Mouse (Mus musculus): ENCODE data around the gene Sqstm1. TPM values are rescaled to one million over a fixed set of nuclear protein-coding genes. Genes with fewer than 3 reads are reported as not detected.

Sqstm1 gene
- total and polyA plus RNA-seq, 3 experiments: 655 to 1,341 (median 696) TPM

DNA sequence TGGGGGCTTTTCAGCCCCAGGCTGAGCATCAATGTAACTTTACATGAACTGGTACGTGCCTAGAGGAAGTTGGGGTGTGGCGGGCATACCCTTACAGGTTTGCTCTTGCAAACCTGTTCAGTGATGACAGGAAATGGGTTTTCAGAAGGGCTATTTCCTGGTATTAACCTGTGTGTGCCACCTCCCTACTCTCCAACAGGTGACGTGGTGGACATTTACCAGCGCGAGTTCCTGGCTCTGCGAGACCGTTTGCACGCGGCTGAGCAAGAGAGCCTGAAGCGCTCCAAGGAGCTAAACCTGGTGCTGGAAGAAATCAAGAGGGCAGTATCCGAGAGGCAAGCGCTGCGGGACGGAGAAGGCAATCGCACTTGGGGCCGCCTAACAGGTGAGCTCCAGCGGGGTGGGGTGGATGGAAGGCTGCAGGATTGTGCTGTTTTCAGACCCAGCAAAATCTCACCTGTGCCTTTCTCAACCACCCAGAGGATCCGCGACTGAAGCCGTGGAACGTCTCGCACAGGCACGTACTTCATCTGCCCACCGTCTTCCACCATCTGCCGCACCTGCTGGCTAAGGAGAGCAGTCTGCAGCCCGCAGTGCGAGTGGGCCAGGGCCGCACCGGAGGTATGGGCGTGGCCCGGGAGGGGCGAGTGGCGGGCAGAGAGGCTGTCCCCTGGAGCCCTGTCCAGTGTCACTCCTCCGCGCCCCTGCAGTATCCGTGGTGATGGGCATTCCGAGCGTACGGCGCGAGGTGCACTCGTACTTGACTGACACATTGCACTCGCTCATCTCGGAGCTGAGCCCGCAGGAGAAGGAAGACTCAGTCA is 20.1 kb upstream of the Sqstm1 start:
- DNase-seq: peak; percentile 14

DNA sequence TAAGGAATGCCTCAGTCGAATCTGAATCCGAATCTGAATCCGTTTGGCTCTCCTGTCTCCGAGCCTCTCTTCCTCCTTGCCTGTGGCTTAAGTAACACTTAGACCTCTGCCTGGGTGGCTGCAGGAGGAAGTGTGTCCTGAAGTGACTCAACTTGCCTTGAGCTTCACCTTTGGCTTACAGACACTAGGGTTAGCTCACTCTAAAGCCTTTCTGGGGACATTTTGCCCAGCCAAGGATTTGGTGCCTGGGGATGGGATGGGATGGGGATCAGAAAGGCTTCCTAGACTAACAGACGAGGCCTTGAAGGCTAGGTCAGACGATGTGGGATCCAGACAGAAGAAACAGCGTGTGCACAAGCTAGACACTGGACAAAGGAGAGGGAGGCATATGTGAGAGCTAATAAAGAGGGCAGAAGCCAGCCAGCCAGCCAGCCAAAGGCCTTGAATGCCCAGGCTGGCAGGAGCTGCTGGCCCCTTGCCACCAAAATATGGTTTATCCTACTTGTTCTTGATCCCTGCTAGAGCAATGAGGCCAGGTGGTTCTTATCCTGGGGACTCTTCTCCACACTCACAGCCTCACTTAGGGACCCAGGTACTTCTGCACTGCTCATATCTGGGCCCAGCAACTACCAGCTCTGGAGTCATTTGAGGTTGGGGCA is 18.8 kb upstream of the Sqstm1 start:
- peak; percentile 84 for DNase-seq

DNA sequence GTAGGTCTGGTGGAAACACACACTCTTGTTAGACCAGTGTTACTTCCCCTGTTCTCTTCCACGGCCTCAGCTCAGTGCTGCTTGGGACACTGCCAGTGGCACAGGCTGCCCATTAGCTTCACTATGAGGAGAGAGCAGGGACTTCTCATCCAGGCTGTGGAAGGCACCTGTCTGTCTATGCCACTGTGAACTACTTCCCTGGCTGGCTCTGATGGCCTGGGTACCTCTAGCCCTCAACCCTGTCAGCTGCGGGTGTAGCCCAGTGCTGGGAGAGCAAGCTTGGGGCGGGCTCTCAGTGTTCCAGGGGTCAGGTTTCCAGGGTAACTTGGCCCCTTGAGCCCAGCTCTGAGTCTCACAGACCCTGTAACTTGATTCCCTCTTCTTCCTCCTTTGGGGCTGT is 18.1 kb upstream of the Sqstm1 start:
- DNase-seq: peak; percentile 48

DNA sequence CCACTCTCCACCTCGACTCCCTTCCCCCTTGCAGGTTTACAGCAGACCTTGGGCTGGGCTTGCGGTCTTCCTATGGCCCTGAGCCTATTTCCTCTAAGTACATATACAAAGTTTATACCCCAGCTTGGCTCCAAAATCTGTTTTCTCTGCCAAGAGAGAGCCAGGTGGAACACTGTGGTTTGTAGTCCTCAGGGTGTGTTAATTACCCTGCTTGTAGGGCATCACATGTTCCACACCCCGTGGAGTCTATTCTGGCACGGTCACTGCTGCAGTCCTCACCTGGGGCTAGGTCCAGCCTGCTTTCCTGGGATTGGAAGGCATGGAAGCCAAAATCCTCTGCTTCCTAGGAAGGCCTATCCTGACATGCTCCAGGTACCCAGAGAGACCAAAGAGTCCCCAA is 17.1 kb upstream of the Sqstm1 start:
- DNase-seq: peak; percentile 11

DNA sequence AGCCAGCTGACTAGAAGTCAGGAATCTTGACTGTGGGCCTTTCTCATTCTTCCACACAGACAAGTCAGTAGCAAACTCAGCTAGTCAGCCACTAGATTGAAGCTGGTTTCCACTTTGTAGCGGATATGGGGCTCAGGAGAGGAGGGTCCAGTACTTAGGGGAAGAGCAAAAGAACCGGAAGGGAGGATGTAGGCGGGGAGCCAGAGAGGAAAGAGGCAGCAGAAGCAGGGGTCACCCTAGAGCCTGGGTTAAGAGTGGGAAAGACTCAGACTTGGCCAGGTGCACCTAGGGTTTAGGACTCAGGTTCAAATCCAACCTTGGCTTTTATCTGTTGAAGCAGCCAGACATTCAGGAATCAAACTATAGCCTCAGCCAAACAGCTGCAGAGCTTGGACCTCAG is 16.6 kb upstream of the Sqstm1 start:
- peak; percentile 23 for DNase-seq

DNA sequence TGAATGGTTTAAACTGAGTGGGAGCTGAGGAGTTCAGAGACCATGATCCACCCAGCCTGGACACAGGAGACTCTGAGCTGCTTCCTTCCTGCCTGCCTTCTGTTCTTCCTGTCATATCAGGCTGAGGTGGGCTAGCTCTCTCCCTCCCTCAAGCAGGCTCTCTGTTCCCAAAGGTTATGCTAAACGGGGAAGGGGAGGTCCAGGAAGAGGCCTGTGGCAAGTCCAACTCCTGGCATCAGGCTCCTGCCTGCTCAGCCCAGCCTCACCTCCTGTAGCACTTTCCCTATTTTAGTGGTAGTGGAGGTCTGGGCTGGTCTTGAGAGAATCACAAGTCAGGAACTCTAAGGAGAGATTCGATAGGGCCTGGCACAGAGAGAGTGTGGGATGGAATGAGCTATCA is 15.8 kb upstream of the Sqstm1 start:
- DNase-seq: peak; percentile 30

DNA sequence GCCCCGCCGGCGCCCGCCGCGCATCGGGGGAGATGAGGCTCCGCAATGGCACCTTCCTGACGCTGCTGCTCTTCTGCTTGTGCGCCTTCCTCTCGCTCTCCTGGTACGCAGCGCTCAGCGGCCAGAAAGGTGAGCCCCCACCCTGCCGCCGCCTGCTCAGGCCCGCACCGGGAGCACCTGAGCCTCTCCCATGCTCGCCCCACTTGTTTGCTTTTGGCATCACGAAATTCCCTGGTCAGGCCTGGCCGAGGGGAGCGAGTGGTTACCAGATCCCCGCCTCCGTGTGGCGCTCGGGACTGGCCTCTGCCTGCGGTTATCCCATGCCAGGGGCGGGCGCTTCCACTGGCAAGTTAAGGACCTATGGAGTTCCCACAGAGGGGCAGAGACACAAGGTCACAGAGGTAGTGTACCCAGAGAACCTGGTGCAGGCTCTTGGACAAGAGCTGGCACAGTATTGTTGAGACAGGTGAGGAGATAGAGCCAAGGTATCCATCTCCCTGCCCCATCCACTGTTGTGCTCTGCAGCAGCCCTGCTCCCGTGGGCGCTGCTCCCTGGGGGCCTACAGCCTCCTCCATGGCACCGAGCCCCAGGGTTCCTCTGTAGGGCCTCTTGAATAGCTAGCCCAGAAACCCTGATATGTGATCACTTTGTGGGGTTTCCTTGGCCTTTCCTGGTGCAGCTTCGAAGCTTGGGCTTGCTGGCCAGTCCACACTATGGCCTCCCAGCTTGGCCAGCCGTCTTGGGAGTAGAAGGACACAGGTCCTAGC is 15.2 kb upstream of the Sqstm1 start:
- DNase-seq: peak; percentile 76

DNA sequence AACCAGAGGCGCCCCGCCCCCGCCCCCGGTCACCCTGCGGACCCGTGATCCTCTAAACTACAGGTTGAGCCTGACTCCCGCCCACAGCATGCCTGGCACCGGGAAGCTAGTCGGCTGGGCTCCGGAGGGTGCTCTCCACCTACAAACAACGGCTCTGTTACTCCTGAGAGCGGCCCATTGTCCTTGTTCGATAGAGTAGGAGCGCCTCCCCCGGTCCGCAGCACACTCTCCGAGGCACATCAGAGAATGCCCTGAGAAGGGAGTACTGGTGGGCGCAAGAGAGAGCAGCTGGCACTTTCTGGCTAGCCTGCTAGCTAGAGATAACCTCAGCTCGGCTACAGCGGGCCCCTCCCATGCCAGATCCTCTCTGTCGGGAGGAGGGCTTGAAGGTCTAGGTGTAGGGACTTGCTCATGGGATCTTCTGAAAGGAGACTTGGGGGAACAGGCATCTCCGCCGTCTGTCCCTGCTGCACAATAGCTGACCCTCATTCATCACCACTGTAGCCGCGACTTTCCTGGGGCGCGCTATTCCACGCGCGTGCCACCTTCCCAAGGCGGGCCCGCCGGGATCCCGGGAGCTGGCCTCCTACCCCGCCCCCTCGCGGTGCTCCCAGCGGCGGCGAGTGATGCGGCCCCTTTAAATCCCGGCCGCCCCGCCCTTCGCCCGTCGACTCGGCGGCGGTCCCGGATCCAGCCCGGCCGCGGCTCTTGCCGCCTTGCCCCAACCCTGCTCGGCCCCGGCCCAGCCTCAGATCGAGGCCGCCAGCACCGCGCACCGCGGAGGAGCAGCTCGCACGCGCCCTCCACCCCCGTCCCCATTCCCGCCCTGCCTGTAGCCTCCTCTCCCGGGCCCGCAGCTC is 14.3 kb upstream of the Sqstm1 start:
- peak; percentile 96 for DNase-seq

DNA sequence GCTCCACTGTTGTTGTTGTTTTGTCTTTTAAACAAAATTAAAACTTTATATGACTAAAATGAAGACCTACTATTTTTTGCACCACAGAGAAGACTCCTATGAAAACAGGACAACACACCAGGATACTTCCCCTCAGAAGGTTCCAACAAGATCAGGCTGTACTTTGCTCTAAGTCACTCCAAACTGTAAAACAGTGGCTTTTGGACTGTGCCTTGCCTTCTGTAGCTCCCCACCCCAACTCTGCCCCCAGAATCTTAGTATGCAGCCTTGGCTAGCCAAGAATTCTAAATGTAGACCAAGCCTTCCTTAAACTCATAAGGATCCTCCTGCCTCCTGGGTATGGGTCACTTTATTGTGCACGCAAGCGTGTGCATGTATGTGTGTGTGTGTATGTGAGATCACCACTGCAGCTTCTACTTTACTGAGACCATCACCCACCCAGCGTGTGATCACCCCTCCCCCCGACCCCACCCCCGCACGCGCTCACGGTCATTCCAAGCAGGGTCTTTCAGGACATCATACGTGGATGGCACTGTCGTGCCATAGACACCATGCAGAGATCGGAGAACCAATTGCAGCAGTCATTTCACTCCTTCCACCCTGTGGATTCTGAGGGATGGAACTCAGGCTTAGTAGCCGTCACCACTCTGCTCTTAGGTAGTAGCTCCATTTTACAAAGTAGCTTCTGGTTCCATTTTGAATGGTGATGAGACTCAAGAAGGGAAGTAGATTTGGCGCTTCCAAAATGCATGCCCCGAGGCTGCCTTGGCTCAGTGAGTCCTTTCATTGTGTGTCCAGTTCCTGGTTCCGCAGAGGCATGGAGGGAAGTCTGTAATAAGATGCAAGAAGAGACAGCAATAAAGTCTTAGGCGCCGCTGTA is 13.4 kb upstream of the Sqstm1 start:
- DNase-seq: no peak

DNA sequence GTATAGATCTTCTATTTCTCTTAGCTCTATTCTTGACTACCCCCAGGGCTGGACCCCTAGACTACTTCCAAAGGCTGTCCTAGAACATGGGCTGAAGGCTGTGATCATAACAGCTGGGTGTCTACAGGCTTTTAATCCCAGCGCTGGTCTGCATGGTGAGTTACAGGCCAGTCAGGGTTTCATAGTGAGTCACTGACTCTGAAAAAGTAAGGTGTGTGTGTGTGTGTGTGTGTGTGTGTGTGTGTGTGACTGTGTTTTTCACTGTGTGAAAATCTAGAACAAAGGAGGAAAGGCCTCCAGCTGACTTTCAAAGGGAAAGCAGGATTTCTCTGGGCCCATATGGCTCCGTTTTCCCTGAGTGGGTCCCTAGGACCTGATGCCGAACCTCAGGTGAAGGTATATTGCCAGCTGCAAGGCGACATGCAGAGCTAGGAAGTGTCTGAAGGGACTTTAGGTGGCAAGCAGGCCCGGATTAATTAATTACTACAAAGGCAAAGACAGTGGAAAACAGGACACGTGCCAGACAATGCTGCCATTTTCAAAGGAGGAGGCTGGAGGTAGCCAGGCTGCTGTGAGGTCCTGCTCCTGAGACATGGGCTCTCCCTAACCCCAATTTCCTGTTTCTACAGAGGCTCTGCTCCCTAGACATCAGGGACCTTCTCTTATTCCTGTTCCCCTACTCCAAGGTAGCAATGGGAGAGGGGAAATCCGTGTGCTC is 12.1 kb upstream of the Sqstm1 start:
- DNase-seq: no peak

DNA sequence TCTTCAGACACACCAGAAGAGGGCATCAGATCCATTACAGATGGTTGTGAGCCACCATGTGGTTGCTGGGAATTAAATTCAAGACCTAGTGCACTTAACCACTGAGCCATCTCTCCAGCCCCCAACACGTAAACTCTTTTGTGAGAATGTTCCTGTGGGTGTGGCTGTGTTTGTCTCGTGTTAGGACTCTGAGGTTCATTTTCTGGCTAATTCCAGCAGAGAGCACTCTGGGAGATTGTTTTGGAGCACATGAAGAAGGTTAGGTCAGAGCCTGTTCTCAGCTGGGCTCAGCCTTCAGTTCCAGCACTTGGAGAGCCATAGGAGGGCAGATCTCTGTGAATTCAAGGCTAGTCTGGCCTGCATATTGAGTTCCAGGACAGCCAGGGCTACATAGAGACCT is 9.2 kb upstream of the Sqstm1 start:
- DNase-seq: no peak

DNA sequence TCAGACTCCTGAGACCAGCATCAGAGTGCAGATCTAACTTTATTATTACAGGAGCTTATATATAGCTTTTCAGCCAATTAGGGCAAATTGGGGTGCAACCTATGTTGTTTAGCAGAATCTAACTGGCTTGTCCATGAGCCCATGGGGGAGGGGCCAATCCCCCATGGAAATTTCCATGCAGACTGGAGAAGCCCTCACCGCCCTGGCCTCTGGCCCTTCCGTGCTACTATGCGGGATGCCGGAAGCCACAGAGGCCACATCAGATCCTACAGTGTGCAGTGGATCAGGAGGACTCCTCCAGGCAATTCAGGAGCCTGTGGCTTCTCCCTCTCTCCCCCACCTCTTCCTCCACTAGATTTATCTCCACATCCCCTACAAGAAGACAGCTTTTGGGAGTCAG is 7.2 kb upstream of the Sqstm1 start:
- peak; percentile 70 for DNase-seq

DNA sequence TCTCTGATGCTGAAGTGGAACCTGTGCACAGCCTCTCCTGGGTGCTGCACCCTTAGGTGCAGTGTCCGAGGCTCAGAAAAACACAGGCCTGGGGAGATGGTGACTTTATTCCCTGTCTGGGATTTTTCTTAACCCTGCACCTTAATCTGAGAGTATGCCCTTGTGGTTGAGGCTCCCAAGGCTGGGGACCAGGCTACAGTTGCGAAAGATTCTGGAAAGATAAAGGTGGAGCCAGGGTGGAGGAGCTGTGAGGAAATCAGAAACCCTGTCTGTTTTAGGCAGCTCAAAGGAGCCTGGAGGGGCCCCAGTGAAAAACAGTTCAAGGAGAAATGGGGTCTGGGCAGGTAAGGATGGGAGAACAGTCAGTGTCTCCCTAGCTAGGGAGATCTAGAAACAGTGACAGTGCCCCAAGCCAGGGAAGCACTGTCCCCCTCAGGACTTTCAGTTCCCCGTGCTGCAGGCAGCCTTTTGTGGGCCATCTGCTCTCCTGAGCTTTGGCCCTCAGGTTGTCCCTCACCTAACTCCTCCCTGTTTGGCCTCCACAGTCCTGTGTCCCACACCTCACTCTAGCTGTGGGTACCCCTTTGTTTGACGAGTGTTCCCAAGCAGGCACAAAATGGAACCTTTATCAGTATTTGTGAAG is 6.2 kb upstream of the Sqstm1 start:
- DNase-seq: peak; percentile 79

DNA sequence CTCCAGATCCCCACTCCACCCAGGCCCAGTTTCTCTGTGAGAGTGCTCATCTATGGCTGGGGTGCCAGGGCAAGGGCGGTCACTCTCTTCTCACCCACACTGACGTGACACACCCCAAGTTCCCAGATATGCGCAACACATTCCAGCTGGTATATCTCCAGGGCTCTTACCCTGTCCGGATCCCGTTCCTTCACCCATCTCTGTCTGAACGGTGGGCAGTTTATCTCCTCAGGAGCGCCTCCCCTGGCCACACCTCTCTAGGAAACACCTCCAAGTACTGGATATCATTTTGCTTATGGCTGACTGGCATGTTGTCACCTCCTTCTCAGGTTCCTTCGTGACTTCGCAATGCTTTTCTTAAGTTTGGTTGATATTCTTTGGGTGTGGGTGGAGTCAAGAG is 5.0 kb upstream of the Sqstm1 start:
- DNase-seq: no peak

DNA sequence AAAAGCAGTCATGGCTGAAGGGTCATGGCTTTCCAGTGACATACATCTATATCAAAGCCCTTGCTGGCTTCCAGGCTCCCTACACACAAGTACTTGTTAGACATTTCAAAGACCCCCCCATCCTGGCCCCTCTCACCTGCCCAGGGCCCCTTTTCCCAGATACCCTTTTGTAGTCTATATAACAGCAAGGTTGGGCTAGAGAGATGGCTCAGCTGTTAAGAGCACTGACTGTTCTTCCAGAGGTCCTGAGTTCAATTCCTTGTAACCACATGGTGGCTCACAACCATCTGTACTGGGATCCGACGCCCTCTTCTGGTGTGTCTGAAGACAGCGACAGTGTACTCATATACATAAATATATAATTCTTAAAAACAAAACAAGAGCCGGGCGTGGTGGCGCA is 4.0 kb upstream of the Sqstm1 start:
- DNase-seq: no peak

DNA sequence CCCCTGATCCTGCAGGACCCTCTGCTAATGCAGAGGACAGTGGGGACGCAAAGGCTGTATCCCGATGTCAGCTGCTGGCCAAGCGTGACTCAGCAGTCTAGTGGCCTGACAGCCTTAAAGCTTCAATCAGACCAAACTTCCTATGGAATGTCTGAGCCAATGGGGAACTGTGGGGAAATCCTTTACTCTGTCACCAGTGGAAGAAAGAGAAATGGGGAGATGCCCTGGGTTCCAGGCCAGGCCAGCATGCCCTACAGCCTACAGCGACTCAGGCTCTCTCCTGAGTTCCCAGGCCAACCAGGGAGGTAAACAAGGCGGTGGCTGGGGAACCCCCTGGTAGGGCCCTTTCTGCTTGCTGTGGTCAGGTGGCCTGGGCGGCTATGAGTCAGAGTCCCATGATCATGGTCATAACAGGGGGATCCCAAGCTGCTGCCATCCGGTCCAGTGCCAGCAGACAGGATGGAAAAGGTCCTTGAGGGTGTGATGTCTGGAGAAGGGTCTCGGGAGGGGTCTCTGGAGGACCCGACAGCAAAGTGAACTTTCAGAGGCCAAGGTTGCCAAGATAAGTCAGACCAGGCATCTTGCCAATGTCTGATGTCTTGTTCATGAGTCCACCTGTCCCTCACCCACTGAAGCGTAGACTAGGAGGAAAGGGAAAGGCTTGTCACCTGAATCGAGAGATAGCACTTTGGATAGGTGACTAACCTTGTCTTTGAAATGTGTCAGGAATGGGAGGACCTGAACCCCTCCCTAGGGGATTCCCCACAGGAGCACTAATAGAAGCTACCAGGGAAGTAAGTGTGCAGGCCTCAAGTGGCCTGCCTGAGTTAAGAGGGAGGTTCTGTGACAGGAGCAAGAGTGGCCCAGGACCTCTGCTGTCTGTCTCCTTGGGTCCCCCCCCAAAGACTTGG is 2.5 kb upstream of the Sqstm1 start:
- DNase-seq: peak; percentile 96

DNA sequence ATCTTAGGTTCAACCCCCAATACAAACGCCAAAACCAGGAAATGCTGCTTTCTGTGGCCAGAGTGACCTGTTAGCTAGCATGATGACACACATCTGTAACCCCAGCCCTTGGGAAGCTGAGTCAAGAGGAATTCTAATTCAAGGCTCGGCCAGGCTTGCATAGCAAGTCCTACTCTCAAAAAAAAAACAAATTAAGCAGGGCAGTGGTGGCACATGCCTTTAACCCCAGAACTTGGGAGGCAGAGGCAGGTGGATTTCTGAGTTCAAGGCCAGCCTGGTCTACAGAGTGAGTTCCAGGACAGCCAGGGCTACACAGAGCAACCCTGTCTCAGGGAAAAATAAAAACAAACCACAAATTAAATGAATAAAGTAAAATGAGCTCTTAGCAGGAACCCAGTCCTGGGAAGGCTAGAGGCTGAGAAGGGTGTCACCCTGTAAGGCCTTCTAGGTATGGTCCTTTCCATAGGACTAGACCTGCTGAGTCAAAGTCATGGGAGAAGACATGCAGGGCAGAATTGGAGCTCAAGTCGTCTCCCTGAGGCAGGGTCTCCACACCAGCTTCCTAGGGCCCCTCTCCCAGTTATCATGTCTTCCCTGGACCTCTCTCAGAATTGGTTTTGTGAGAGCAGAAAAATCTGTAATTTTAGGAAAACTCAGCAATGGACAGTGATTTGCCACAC is 1.6 kb upstream of the Sqstm1 start:
- DNase-seq: peak; percentile 77
